Mouse (Mus musculus) embryonic facial prominence, embryonic 15.5 days (tissue): ENCODE results near the gene Pck1. TPM values are rescaled to one million over a fixed set of nuclear protein-coding genes. Genes with fewer than 3 reads are reported as not detected.

Experiments
- ATAC-seq: fragments of 200-750 bp; cut with Nextera tagmentation; 2 replicates; pipeline ENCODE4 v1.8.0; 2017; ENCODE audit warnings: low read depth, moderate TSS enrichment; ENCODE audit not compliant: insufficient number of reproducible peaks, low FRiP score, low TSS enrichment
- H3K27ac ChIP-seq: fragments of 300-500 bp; sonication (generic); replicated peaks from 2 replicates; pipeline ENCODE4 v1.5.1; 2015; ENCODE audit warnings: mild to moderate bottlenecking, inconsistent platforms
- H3K27me3 ChIP-seq: fragments of 300-500 bp; sonication (generic); 2 replicates; pipeline ENCODE4 v1.6.1; 2015; ENCODE audit warnings: inconsistent platforms
- H3K36me3 ChIP-seq: fragments of 300-500 bp; sonication (generic); 2 replicates; pipeline ENCODE4 v1.6.1; 2015; ENCODE audit warnings: mild to moderate bottlenecking, inconsistent platforms
- H3K4me1 ChIP-seq: fragments of 300-500 bp; sonication (generic); 2 replicates; pipeline ENCODE4 v1.6.1; 2015; ENCODE audit warnings: inconsistent platforms
- H3K4me2 ChIP-seq: fragments of 300-500 bp; sonication (generic); replicated peaks from 2 replicates; pipeline ENCODE4 v1.6.1; 2015; ENCODE audit warnings: mild to moderate bottlenecking, inconsistent platforms
- H3K4me3 ChIP-seq: fragments of 300-500 bp; sonication (generic); replicated peaks from 2 replicates; pipeline ENCODE4 v1.5.1; 2015; ENCODE audit warnings: mild to moderate bottlenecking, inconsistent platforms
- H3K9ac ChIP-seq: fragments of 300-500 bp; sonication (generic); 2 replicates; pipeline ENCODE4 v1.6.1; 2015; ENCODE audit warnings: inconsistent platforms
- H3K9me3 ChIP-seq: fragments of 300-500 bp; sonication (generic); replicated peaks from 2 replicates; pipeline ENCODE4 v1.6.1; 2016; ENCODE audit warnings: inconsistent platforms
- WGBS: fragments of 180-500 bp; shearing (Covaris S2); methylation state at CpG from one replicate; pipeline ENCODE4 v1.1.7; 2015; 5-methylcytosine and 5-hydroxymethylcytosine counted together
- polyA plus RNA-seq: library from polyadenylated mRNA; unstranded; fragments of >200 nt; fragmentation: Nextera tagmentation; extraction: Ambion mirVana; gene quantifications from 2 replicates; pipeline ENCODE4 v1.2.1, GENCODE M21; 2015

The Pck1 gene
- polyA plus RNA-seq, 1 experiment from 2014 or later = not detected

DNA sequence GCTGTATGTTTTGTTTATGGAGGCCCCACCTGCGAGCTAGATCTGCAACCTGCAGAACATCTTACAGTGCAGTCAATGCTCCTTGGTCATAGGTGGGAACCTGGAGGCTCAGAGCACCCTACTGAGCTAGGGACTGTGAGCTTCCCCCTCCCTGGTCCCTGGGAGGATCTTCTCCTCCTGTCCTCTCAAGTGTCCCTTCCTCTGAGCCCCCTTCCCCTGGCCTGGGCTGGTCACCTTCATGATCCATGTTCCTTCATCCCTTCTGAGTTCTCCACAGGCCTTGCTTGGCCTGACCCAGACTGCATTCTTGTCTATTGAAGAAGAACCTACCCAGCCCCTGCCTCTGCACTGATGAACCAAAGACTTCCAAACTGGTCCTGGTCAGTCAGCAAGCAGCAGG is 21.7 kb downstream of the Pck1 start:
- 57% methylated on average over 1 of the region's 1 CpGs for WGBS
- no peak for ATAC-seq
- Histone ChIP-seq H3K9me3 (no peaks in the 10 kb centered on the region), H3K4me3 (peak overlapping the region; percentile 36), H3K4me2 (peak overlapping the region; percentile 54), H3K36me3 (no peaks in the 10 kb centered on the region), H3K4me1 (peaks cover 31% of the 10 kb centered on the region), H3K27ac (peak overlapping the region; percentile 97), H3K27me3 (no peaks in the 10 kb centered on the region), H3K9ac (no peak overlapping the region)

DNA sequence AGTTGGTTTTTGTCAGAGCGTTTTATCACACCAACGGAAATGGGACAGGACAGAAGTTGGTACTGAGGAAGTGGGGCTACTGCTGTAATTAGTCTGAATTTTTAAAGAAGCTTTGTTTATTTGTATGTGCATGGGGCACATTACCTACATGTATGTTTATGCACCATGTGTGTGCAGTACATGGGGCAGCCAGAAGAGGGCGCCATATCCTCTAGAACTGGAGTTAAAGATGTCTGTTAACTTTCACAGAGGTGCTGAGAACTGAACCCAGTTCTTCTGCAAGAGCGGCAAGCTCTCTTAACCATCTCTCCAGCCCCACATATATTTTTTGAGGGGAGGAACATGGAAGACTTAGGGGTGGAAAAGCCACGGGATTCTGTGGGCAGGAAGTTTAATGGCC is 22.9 kb downstream of the Pck1 start:
- Histone ChIP-seq H3K27me3 (no peaks in the 10 kb centered on the region), H3K4me3 (no peak overlapping the region), H3K4me1 (peaks cover 31% of the 10 kb centered on the region), H3K36me3 (no peaks in the 10 kb centered on the region), H3K27ac (no peak overlapping the region), H3K9ac (no peak overlapping the region), H3K4me2 (no peak overlapping the region), H3K9me3 (no peaks in the 10 kb centered on the region)
- no peak for ATAC-seq
- WGBS = 90% methylated on average over 5 of the region's 5 CpGs

DNA sequence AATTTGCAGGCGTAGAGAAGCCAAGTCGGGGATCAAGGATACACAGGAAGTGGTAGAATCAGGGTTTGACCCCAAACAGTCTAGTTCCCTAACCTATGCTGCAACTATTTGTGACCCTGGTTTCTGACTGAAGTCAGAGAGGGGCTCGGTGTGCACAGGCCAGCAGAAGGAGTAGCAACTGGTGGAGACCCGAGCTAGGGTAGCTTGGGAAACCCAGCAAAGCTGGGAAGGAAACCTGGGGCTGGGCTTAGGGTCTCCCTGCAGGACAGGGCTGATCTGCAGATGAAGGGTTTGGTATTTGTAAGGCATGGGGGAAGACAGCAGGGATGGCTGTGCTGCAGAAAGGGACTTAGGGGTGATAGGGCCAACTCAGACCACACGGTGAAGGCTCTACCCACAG is 24.6 kb downstream of the Pck1 start:
- H3K27me3 ChIP-seq = no peaks in the 10 kb centered on the region
- no peak overlapping the region for H3K4me3 ChIP-seq
- ATAC-seq = no peak
- no peaks in the 10 kb centered on the region for H3K36me3 ChIP-seq
- 69% methylated on average over 5 of the region's 5 CpGs for WGBS
- no peak overlapping the region for H3K27ac ChIP-seq
- H3K4me1 ChIP-seq = peaks cover 16% of the 10 kb centered on the region
- H3K4me2 ChIP-seq = no peak overlapping the region
- H3K9ac ChIP-seq = no peak overlapping the region
- H3K9me3 ChIP-seq = no peaks in the 10 kb centered on the region

DNA sequence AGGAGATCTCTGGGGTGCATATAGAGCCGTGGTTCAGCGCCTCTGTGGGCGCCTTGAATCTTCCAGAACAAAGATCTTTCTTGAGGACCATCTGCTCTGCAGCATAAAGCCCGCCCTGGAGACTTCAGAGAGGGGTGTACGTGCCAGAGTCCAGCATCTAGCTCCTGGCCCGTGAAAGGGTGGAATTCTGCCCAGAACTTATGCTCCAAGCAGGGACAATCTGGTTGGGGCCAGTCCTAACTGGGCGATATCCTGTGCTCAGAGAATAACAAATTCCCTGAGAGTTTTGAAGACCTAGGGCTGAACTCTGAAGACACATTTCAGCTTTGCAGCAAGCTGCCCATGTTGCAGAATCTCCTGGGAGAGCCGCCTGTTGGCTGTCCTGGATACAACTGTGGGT is 25.1 kb downstream of the Pck1 start:
- 82% methylated on average over 8 of the region's 8 CpGs for WGBS

DNA sequence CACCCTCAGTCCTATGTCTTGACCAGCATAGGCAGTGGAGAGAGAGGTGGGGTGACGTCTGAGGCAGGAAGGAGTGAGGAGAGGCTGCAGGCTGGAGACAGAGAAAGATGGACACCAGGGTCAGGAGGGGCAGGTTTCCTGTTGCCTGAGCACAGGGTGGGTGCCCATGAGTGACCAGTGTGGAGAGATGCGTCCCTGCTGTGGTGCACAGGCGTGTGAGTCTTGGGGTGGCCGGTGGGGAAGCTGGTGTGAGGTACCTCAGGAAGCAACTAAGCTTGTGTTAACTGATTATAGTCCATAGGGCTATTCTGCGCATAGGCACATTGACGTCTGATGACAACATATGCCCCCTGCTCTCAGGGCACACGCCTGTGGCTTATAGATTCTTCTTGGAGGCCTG is 26.2 kb downstream of the Pck1 start:
- Histone ChIP-seq H3K36me3 (no peaks in the 10 kb centered on the region), H3K27me3 (no peaks in the 10 kb centered on the region), H3K9ac (no peak overlapping the region), H3K4me3 (no peak overlapping the region), H3K27ac (no peak overlapping the region), H3K9me3 (no peaks in the 10 kb centered on the region), H3K4me2 (no peak overlapping the region), H3K4me1 (peaks cover 9% of the 10 kb centered on the region; the same call in 1 of the 2 replicates)
- 78% methylated on average over 7 of the region's 7 CpGs for WGBS
- no peak for ATAC-seq

More for the DNA sequence above, 25.1 kb downstream of the Pck1 start:
- H3K4me1 ChIP-seq = peaks cover 12% of the 10 kb centered on the region
- H3K27me3 ChIP-seq = no peaks in the 10 kb centered on the region
- no peak overlapping the region for H3K4me2 ChIP-seq
- no peak overlapping the region for H3K27ac ChIP-seq
- ATAC-seq = no peak
- H3K9ac ChIP-seq = no peak overlapping the region
- no peaks in the 10 kb centered on the region for H3K9me3 ChIP-seq
- no peaks in the 10 kb centered on the region for H3K36me3 ChIP-seq
- H3K4me3 ChIP-seq = no peak overlapping the region

DNA sequence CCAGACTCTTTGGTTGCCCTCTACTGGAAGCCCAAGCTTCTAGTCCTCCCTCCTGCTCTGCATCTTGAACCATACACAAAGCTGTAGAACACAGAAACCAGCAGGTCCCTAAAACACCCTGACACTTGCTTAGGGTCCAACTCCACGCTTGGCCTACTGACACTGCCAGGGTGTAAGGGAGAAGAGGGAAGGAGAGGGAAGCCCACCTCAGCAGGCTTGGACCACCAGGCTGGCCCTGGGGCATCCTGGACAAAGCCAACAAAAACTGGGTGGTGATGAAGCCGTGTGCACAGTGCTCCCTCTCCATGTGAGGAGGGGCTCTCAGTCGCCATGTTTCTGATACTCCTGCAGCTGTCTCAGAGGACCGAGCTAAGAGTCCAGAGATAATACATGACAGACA is 27.2 kb downstream of the Pck1 start:
- WGBS = 76% methylated on average over 4 of the region's 4 CpGs

DNA sequence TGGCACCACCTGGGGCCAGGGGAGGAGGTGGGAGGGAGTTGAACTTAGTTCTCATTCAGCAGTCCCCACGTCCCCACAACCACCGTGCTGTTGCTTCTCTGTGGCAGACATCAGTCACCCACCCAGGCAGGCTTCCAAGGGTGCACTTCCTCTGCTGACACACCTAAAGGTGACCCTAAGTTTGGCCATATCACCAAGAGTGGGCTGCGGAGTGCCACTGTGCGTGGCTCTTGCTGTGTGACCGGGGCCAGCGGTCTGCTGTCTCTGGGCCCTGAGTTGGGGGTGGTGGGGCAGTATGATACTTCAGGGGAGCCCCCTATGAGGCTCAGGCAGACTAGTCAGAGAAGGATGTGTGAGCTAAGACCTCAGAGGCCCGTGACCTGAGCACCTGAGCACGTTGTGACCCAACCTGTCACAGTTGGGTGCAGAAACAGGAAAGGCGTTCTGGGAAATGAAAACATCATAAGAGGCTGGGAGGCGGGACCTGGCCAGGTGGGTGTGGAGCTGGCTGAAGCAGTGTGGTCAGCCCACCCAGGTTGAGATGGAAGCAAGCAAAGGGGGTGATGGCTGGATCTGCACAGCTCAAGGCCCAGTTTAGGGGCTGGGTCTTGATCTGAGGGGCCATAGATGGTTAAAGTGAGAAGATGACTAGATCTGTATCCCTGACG is 28.0 kb downstream of the Pck1 start:
- H3K36me3 ChIP-seq = no peaks in the 10 kb centered on the region
- no peak overlapping the region for H3K4me2 ChIP-seq
- H3K9ac ChIP-seq = no peak overlapping the region
- H3K27me3 ChIP-seq = peaks cover 9% of the 10 kb centered on the region; the same call in 1 of the 2 replicates
- no peak for ATAC-seq
- H3K27ac ChIP-seq = no peak overlapping the region
- 77% methylated on average over 11 of the region's 11 CpGs for WGBS
- no peak overlapping the region for H3K4me3 ChIP-seq
- H3K4me1 ChIP-seq = peaks cover 8% of the 10 kb centered on the region; the same call in 1 of the 2 replicates
- H3K9me3 ChIP-seq = no peaks in the 10 kb centered on the region

More for the DNA sequence above, 27.2 kb downstream of the Pck1 start:
- no peak overlapping the region for H3K9ac ChIP-seq
- no peak for ATAC-seq
- no peak overlapping the region for H3K27ac ChIP-seq
- no peaks in the 10 kb centered on the region for H3K9me3 ChIP-seq
- H3K4me2 ChIP-seq = no peak overlapping the region
- H3K36me3 ChIP-seq = no peaks in the 10 kb centered on the region
- peaks cover 8% of the 10 kb centered on the region; the same call in 1 of the 2 replicates for H3K4me1 ChIP-seq
- H3K4me3 ChIP-seq = no peak overlapping the region
- 0 out of 2 replicates have a peak, but pooled peaks cover 5% of the 10 kb centered on the region for H3K27me3 ChIP-seq

DNA sequence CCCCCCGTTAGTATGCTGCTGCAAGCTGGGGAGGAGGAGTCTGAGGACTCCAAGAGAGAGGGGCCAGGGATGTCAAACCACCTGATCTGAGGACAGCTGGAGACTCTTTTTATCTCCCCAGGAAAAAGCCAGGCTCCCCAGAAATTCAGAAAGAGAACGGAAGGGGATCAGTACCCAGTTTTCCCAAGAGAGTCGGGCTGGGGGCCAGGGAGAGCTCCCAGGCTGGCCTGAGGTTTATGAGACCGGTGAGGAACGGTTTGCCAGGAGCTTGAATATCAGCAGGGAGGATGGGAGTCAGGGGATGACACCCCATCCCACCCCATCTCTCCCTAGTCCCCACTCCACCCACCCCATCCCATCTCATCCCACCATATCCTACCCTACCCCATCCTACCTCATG is 28.6 kb downstream of the Pck1 start:
- Histone ChIP-seq H3K4me1 (peaks cover 9% of the 10 kb centered on the region), H3K27me3 (peaks cover 9% of the 10 kb centered on the region; the same call in 1 of the 2 replicates), H3K4me3 (no peak overlapping the region), H3K27ac (no peak overlapping the region), H3K9me3 (no peaks in the 10 kb centered on the region), H3K36me3 (no peaks in the 10 kb centered on the region), H3K9ac (no peak overlapping the region), H3K4me2 (no peak overlapping the region)
- ATAC-seq = no peak
- WGBS = 70% methylated on average over 4 of the region's 5 CpGs

DNA sequence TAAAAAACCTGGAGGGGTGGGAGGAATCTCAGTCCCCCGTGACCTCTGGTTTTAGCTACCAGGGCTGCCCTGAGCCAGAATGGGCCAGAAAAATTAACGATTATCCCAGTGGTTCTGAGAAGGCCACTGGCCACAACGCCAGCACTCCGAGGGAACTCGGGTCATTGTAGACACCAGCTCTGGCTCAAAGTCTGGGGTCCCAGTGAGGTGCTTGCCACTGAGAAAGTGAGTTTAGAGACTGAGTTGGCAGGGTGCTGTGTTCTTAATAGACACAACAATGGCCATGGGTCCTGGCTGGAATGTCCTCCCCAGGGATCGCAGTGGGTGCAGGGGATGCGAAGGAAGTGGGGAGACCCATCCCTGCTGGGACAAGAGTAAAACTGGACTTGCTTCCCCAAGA is 29.1 kb downstream of the Pck1 start:
- 87% methylated on average over 7 of the region's 7 CpGs for WGBS
- H3K27ac ChIP-seq = no peak overlapping the region
- ATAC-seq = no peak

DNA sequence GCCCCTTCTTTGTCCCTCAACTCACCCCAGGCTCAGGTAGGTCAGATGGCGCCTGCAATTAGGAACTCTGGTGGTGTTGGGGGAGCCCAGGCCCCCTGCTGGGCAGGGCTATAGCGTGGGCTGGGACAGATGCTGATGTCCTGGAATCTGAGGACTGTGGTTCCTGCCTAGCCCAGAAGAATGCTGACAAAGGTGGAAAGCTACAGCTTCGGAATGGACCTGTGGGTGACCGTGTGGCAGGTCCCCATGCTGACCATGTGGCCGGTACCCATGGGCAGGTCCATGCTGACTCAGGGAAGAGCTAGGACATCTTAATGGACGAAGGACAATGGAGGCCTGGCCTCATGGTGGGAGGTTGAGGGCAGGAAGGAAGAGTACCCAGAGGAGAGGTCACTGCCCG is 29.9 kb downstream of the Pck1 start:
- H3K27me3 ChIP-seq = peaks cover 9% of the 10 kb centered on the region; the same call in 1 of the 2 replicates
- no peaks in the 10 kb centered on the region for H3K36me3 ChIP-seq
- no peak overlapping the region for H3K27ac ChIP-seq
- H3K9me3 ChIP-seq = no peaks in the 10 kb centered on the region
- no peak for ATAC-seq
- H3K9ac ChIP-seq = no peak overlapping the region
- peaks cover 11% of the 10 kb centered on the region for H3K4me1 ChIP-seq
- H3K4me3 ChIP-seq = no peak overlapping the region
- WGBS = 79% methylated on average over 7 of the region's 7 CpGs
- no peak overlapping the region for H3K4me2 ChIP-seq

More for the DNA sequence above, 29.1 kb downstream of the Pck1 start:
- Histone ChIP-seq H3K9me3 (no peaks in the 10 kb centered on the region), H3K27me3 (peaks cover 9% of the 10 kb centered on the region; the same call in 1 of the 2 replicates), H3K4me3 (no peak overlapping the region), H3K4me2 (no peak overlapping the region), H3K9ac (no peak overlapping the region), H3K36me3 (no peaks in the 10 kb centered on the region), H3K4me1 (peaks cover 11% of the 10 kb centered on the region)

DNA sequence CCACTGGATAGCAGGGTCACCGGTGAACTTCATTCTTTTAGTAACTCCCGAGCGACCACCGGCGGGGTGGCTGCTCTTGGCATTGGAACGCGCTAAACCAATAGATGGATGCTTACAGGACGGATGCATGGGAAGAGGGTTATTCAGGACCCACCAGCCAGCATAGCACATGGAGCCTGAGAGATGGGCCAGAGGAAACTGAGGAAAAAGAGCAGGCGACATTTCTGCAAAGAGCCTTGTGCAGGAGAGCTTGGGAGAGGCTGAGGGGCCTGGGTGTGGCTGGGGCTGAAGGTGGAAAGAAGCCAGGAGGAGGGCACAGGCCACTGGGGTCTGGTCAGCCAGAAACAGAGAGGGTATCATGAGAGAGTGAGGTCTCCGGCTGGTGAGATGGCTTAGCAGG is 30.5 kb downstream of the Pck1 start:
- Histone ChIP-seq H3K4me1 (peaks cover 11% of the 10 kb centered on the region), H3K27ac (no peak overlapping the region), H3K4me3 (no peak overlapping the region), H3K9me3 (no peaks in the 10 kb centered on the region), H3K4me2 (no peak overlapping the region), H3K9ac (no peak overlapping the region), H3K27me3 (peaks cover 9% of the 10 kb centered on the region; the same call in 1 of the 2 replicates), H3K36me3 (no peaks in the 10 kb centered on the region)
- WGBS = 90% methylated on average over 10 of the region's 10 CpGs
- no peak for ATAC-seq
